In the genomic region with DNA sequence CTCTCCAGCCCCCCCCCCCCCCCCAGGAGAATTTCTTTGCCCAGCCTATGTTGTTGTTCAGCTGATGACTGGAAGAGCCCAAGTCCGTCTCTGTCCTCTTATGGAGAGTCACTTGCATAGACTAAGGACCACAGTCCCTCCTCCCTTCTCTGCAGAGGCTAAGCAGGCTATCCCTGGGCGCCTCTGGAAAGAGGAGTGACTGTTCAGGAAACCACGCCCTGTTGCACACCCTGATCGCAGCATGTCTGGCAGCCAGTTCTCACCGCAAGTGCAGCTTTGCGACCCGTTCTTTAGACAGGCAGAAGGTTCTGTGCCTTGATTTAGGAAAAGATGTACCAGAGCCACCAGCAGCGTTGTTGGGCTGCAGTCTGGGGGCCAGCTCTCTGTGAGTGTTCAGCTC, we compare ENCODE assay signal across 13 mouse cellular contexts. TPM values are rescaled to one million over a fixed set of nuclear protein-coding genes. Genes with fewer than 3 reads are reported as not detected.
DNase-seq lines count a peak whose midpoint lies in the region; ATAC-seq and TF ChIP-seq lines count a peak whose summit lies in the region.
"Had no signal": no experiment of that assay in that cellular context is flagged by ENCODE, and none has a peak within 500 bp of the region (broad histone marks: within the 10 kb centered on the region; RNA-seq: fewer than 3 reads in every experiment).

No protein-coding gene starts in this region.

- peak overlapping the region; percentile 38 for H3K4me2 ChIP-seq in liver, embryonic 15.5 days
- H3K4me2 ChIP-seq: forebrain, embryonic 15.5 days; neural tube, embryonic 13.5 days had no signal

- H3K27ac ChIP-seq in liver, embryonic 15.5 days (replicated peaks), result peak overlapping the region; percentile 61
- no peak overlapping the region for H3K27ac ChIP-seq in left cerebral cortex, adult 2 months
- H3K27ac ChIP-seq: forebrain, embryonic 15.5 days; heart, adult 2 months; neural tube, embryonic 13.5 days had no signal

- ATAC-seq in liver, embryonic 15.5 days (ENCODE audit: insufficient read depth), result peak; percentile 75

- H3K36me3 ChIP-seq in liver, embryonic 15.5 days (replicated peaks), result peaks cover 98% of the 10 kb centered on the region

- H3K9me3 ChIP-seq in liver, embryonic 15.5 days (replicated peaks), result no peaks in the 10 kb centered on the region
- H3K9me3 ChIP-seq: forebrain, embryonic 15.5 days; neural tube, embryonic 13.5 days had no signal

- peaks cover 35% of the 10 kb centered on the region for H3K4me1 ChIP-seq in liver, embryonic 15.5 days (replicated peaks)
- H3K4me1 ChIP-seq: neural tube, embryonic 13.5 days had no signal

- no peak overlapping the region for H3K4me3 ChIP-seq in liver, embryonic 15.5 days (replicated peaks)
- H3K4me3 ChIP-seq in left cerebral cortex, adult 2 months, result no peak overlapping the region
- H3K4me3 ChIP-seq: forebrain, embryonic 15.5 days; heart, adult 2 months; neural tube, embryonic 13.5 days had no signal

- no peak overlapping the region for H3K9ac ChIP-seq in liver, embryonic 15.5 days
- H3K9ac ChIP-seq: forebrain, embryonic 15.5 days; neural tube, embryonic 13.5 days had no signal

- WGBS in liver, embryonic 15.5 days (ENCODE audit: insufficient replicate concordance), result 21% methylated on average over 8 of the region's 8 CpGs

- TF ChIP-seq CTCF in left cerebral cortex, adult 2 months (IDR thresholded peaks at IDR 0.05), result no peak

- intact Hi-C loops in gastrocnemius, postnatal 14 days (cut with DNase I; ENCODE audit: low total_unique reads), result no loop called here
- intact Hi-C loops in left cerebral cortex, postnatal 36 days (cut with DNase I), result no loop called here
- intact Hi-C loops in left cerebral cortex, adult 2 months (cut with DNase I), result loop anchor here (10.0 kb wide), 1 partner anchor 247 kb away; no protein-coding TSS in a partner anchor

- no peaks in the 10 kb centered on the region for H3K27me3 ChIP-seq in liver, embryonic 15.5 days
- H3K27me3 ChIP-seq: forebrain, embryonic 15.5 days; neural tube, embryonic 13.5 days had no signal

- peak; percentile 11 for DNase-seq in gastrocnemius, postnatal 14 days
- DNase-seq in gastrocnemius, postnatal 4 days (ENCODE audit: low spot score in 2 of 2), result no peak
- peak; percentile 20 for DNase-seq in urinary bladder, postnatal 14 days (ENCODE audit: low spot score)
- DNase-seq in urinary bladder, postnatal 4 days (ENCODE audit: low spot score in 2 of 2), result no peak
- DNase-seq in left cerebral cortex, postnatal 36 days (ENCODE audit: low spot score in 2 of 2), result no peak
- no peak for DNase-seq in left cerebral cortex, adult 2 months (ENCODE audit: extremely low spot score in 1 of 2, low spot score in 2 of 2)
- DNase-seq in layer of hippocampus, postnatal 25 days (ENCODE audit: extremely low spot score in 1 of 2, low spot score in 1 of 2), result no peak
- DNase-seq: kidney, adult 18-20 months; right cerebral cortex, postnatal 25 days had no signal

RNA-seq across cellular contexts. Expression of a gene that starts 22.5 kb away (rescaled TPM):
- 10 to 100 TPM; 36.7 to 38.8 TPM for total RNA-seq in gastrocnemius, postnatal 14 days (2021)
- total RNA-seq in gastrocnemius, postnatal 4 days (2021), result 10 to 100 TPM; 52.0 to 56.4 TPM
- polyA plus RNA-seq in liver, embryonic 15.5 days (2015; fragmentation: Nextera tagmentation; extraction: Ambion mirVana), result 57.1 and 65.1 TPM in 2 replicates
- 100 to 1,000 TPM; 112 to 125 TPM for total RNA-seq in left cerebral cortex, postnatal 36 days (2021)
- 100 to 1,000 TPM; 107 to 132 TPM for total RNA-seq in left cerebral cortex, adult 2 months (2021)
- total RNA-seq in layer of hippocampus, postnatal 25 days (2021), result 100 to 1,000 TPM; 101 to 109 TPM

RNA-seq across cellular contexts. Expression of a gene that starts 23.2 kb away (rescaled TPM):
- total RNA-seq in gastrocnemius, postnatal 14 days (2021), result under 1 TPM; 0.68 to 0.86 TPM
- 1 to 10 TPM; 1.7 to 2.6 TPM for total RNA-seq in gastrocnemius, postnatal 4 days (2021)
- 0.92 and 1.1 TPM in 2 replicates for polyA plus RNA-seq in liver, embryonic 15.5 days (2015; fragmentation: Nextera tagmentation; extraction: Ambion mirVana)
- 1 to 10 TPM; 3.2 to 5.4 TPM for total RNA-seq in left cerebral cortex, postnatal 36 days (2021)
- total RNA-seq in left cerebral cortex, adult 2 months (2021), result 1 to 10 TPM; 4.5 to 4.8 TPM
- 1 to 10 TPM; 2.6 to 5.0 TPM for total RNA-seq in layer of hippocampus, postnatal 25 days (2021)

RNA-seq across cellular contexts. Expression of a gene that starts 23.3 kb away (rescaled TPM):
- 10 to 100 TPM; 19.8 to 25.6 TPM for total RNA-seq in gastrocnemius, postnatal 14 days (2021)
- total RNA-seq in gastrocnemius, postnatal 4 days (2021), result 10 to 100 TPM; 36.3 to 37.6 TPM
- 36.7 and 40.1 TPM in 2 replicates for polyA plus RNA-seq in liver, embryonic 15.5 days (2015; fragmentation: Nextera tagmentation; extraction: Ambion mirVana)
- 10 to 100 TPM; 59.2 to 72.7 TPM for total RNA-seq in left cerebral cortex, postnatal 36 days (2021)
- 10 to 100 TPM; 67.2 to 76.2 TPM for total RNA-seq in left cerebral cortex, adult 2 months (2021)
- total RNA-seq in layer of hippocampus, postnatal 25 days (2021), result 10 to 100 TPM; 38.4 to 39.7 TPM

Comparison
In these comparisons a context has a peak if more than half of its experiments do, and no peak if none do; other contexts are left out.
1. DNase-seq: peak in gastrocnemius, postnatal 14 days (single experiment) and urinary bladder, postnatal 14 days (single experiment); none in gastrocnemius, postnatal 4 days (0 of 2), urinary bladder, postnatal 4 days (0 of 2), left cerebral cortex, postnatal 36 days (0 of 2), left cerebral cortex, adult 2 months (0 of 2) and layer of hippocampus, postnatal 25 days (0 of 2).